ENCODE assay signal across 21 mouse cellular contexts in genomic region chr11:43892546-43892945, GRCm38 (mm10). TPM values are rescaled to one million over a fixed set of nuclear protein-coding genes. Genes with fewer than 3 reads are reported as not detected.
DNase-seq lines count a peak whose midpoint lies in the region; ATAC-seq and TF ChIP-seq lines count a peak whose summit lies in the region.
"Had no signal": no experiment of that assay in that cellular context is flagged by ENCODE, and none has a peak within 500 bp of the region (broad histone marks: within the 10 kb centered on the region; RNA-seq: fewer than 3 reads in every experiment).

No protein-coding gene starts in this region.

- H3K27me3 ChIP-seq in heart, embryonic 15.5 days, result no peaks in the 10 kb centered on the region
- no peaks in the 10 kb centered on the region for H3K27me3 ChIP-seq in lung, embryonic 14.5 days (ENCODE audit: insufficient read depth, low read length)
- H3K27me3 ChIP-seq: hindbrain, embryonic 13.5 days had no signal

- DNase-seq in heart, adult 9 months (ENCODE audit: low spot score in 2 of 2), result no peak
- peak; percentile 25 for DNase-seq in adipocyte (ENCODE audit: low spot score)
- DNase-seq in lung, embryonic 14.5 days, result peak; percentile 28
- DNase-seq in lung, postnatal 36 days, result peak; percentile 33
- no peak for DNase-seq in layer of hippocampus, adult 8-10 months (ENCODE audit: low spot score in 2 of 2)
- no peak for DNase-seq in cerebellum, postnatal 14 days
- DNase-seq: cerebellum, adult 11 months; gastrocnemius, postnatal 36 days; heart, postnatal 14 days; kidney, adult 9 months; kidney, postnatal 36 days; layer of hippocampus, adult 9-11 months; retina, postnatal 1 day; right cerebral cortex, postnatal 4 days had no signal

- H3K36me3 ChIP-seq in heart, embryonic 15.5 days, result no peaks in the 10 kb centered on the region
- no peaks in the 10 kb centered on the region for H3K36me3 ChIP-seq in lung, embryonic 14.5 days (ENCODE audit: insufficient read depth)
- H3K36me3 ChIP-seq: heart, embryonic 10.5 days; hindbrain, embryonic 13.5 days had no signal

- no peak overlapping the region for H3K27ac ChIP-seq in heart, embryonic 15.5 days
- no peak overlapping the region for H3K27ac ChIP-seq in lung, embryonic 14.5 days (ENCODE audit: low read depth)
- H3K27ac ChIP-seq: heart, embryonic 10.5 days; hindbrain, embryonic 13.5 days had no signal

- WGBS in heart, embryonic 15.5 days, result 65% methylated on average over 4 of the region's 4 CpGs
- 37% methylated on average over 4 of the region's 4 CpGs for WGBS in lung, embryonic 14.5 days

- TF ChIP-seq CTCF in lung, embryonic 14.5 days (IDR thresholded peaks at IDR 0.05; ENCODE audit: low read depth), result no peak

- H3K4me3 ChIP-seq in heart, embryonic 15.5 days, result no peak overlapping the region
- H3K4me3 ChIP-seq in lung, embryonic 14.5 days (ENCODE audit: low read depth, low read length), result no peak overlapping the region
- H3K4me3 ChIP-seq: heart, embryonic 10.5 days; hindbrain, embryonic 13.5 days had no signal

- peaks cover 22% of the 10 kb centered on the region for H3K4me1 ChIP-seq in heart, embryonic 15.5 days (replicated peaks)
- no peaks in the 10 kb centered on the region for H3K4me1 ChIP-seq in lung, embryonic 14.5 days (ENCODE audit: insufficient read depth)

- H3K4me2 ChIP-seq in heart, embryonic 15.5 days, result no peak overlapping the region
- H3K4me2 ChIP-seq in lung, embryonic 14.5 days, result no peak overlapping the region
- H3K4me2 ChIP-seq: hindbrain, embryonic 13.5 days had no signal

- ATAC-seq in heart, embryonic 15.5 days (replicated peaks; ENCODE audit: insufficient number of reproducible peaks, insufficient read depth, low FRiP score, low read depth), result 0 out of 2 replicates have a peak, but pooled peaks have one; percentile 7
- no peak for ATAC-seq in lung, embryonic 14.5 days (ENCODE audit: insufficient read depth)
- ATAC-seq in megakaryocyte-erythroid progenitor cell, adult 5-6 weeks (replicated peaks; ENCODE audit: low FRiP score, low TSS enrichment, poor library complexity, severe bottlenecking), result no peak
- ATAC-seq: forebrain, embryonic 16.5 days; inflammation-experienced regulatory T-cells, adult 6 months; midbrain, embryonic 16.5 days had no signal

- no peak overlapping the region for H3K9ac ChIP-seq in heart, embryonic 15.5 days
- H3K9ac ChIP-seq in lung, embryonic 14.5 days, result no peak overlapping the region
- H3K9ac ChIP-seq: hindbrain, embryonic 13.5 days had no signal

- H3K9me3 ChIP-seq in heart, embryonic 15.5 days (replicated peaks), result no peaks in the 10 kb centered on the region
- H3K9me3 ChIP-seq in lung, embryonic 14.5 days (ENCODE audit: low read depth, low read length), result no peaks in the 10 kb centered on the region
- H3K9me3 ChIP-seq: heart, embryonic 10.5 days; hindbrain, embryonic 13.5 days had no signal

RNA-seq across cellular contexts. Expression of gene Adra1b, which starts 8.5 kb away (rescaled TPM):
- 5.6 and 6.5 TPM in 2 replicates for polyA plus RNA-seq in heart, embryonic 15.5 days (2015; fragmentation: Nextera tagmentation; extraction: Ambion mirVana)
- polyA plus RNA-seq in lung, embryonic 14.5 days (2014; fragmentation: Nextera tagmentation; extraction: Ambion mirVana), result 1.9 and 2.7 TPM in 2 replicates
- 1 to 10 TPM; 3.8 to 4.4 (median 3.9) TPM for total RNA-seq in layer of hippocampus, adult 8-10 months (2022)
- not detected in 2 replicates for total RNA-seq in megakaryocyte-erythroid progenitor cell, adult 5-6 weeks (2014; fragmentation: Nextera tagmentation)
- total RNA-seq in megakaryocyte-erythroid progenitor cell, adult 5-6 weeks (2017), result not detected in 2 replicates
- polyA plus RNA-seq: inflammation-experienced regulatory T-cells, adult 6 months had no signal

Comparison
In these comparisons a context has a peak if more than half of its experiments do, and no peak if none do; other contexts are left out.
1. DNase-seq: peak in adipocyte (single experiment), lung, embryonic 14.5 days (single experiment) and lung, postnatal 36 days (single experiment); none in heart, adult 9 months (0 of 2), layer of hippocampus, adult 8-10 months (0 of 2) and cerebellum, postnatal 14 days (0 of 2).
2. RNA of gene Adra1b, which starts 8.5 kb away (total RNA-seq): 3.8 to 4.4 TPM in layer of hippocampus, adult 8-10 months; not detected in megakaryocyte-erythroid progenitor cell, adult 5-6 weeks; every median in the first group is over 4 times any median in the second.